Mouse (Mus musculus): ENCODE data around the gene Tardbp. TPM values are rescaled to one million over a fixed set of nuclear protein-coding genes. Genes with fewer than 3 reads are reported as not detected.

The Tardbp gene
- total RNA-seq, 1 experiment, result 259 TPM

GRCm38 (mm10) chr4:148610631-148611364 is 16.0 kb downstream of the Tardbp start:
- Histone ChIP-seq H3K4me3 (ENCODE audit: insufficient read depth in 1 of 2, low read depth in 1 of 2, low read length in 2 of 2, poor library complexity in 1 of 2, severe bottlenecking in 1 of 2) (no peak overlapping the region), H3K9me3 (ENCODE audit: control insufficient read depth, insufficient read depth, low read depth, low read length) (no peaks in the 10 kb centered on the region), H3K27ac (ENCODE audit: insufficient read depth, low read depth, low read length, poor library complexity, severe bottlenecking) (no peak overlapping the region), H3K4me1 (ENCODE audit: control insufficient read depth in 2 of 2, insufficient read depth in 2 of 2, low read length in 2 of 2, poor library complexity in 1 of 2) (peaks cover 4 to 5% of the 10 kb centered on the region in 2 experiments), H3K9ac (ENCODE audit: insufficient read depth, low read depth, low read length, poor library complexity, severe bottlenecking) (no peak overlapping the region), H3K36me3 (ENCODE audit: control insufficient read depth, insufficient read depth, low read length, poor library complexity, severe bottlenecking) (peaks cover 14% of the 10 kb centered on the region; the same call in 1 of the 2 replicates)
- in situ Hi-C loops (cut with MboI; ENCODE audit: low sequenced_read_pairs in 2 of 2, unreplicated experiment in 2 of 2), result no loop called here
- TF ChIP-seq HCFC1 (IDR thresholded peaks at IDR 0.05; ENCODE audit: borderline replicate concordance, insufficient read depth, low read length) (no peak), ZNF384 (IDR thresholded peaks at IDR 0.05; ENCODE audit: low read depth, low read length) (no peak), ZC3H11A (IDR thresholded peaks at IDR 0.05; ENCODE audit: borderline replicate concordance, low read depth, low read length) (no peak), MAFK (IDR thresholded peaks at IDR 0.05; ENCODE audit: insufficient read depth, low read depth, low read length) (no peak), CHD2 (IDR thresholded peaks at IDR 0.05; ENCODE audit: low read depth, low read length) (0 out of 2 replicates have a peak, but pooled peaks have one; percentile 58)
- DNase-seq (ENCODE audit: low read depth, low spot score), result no peak

DNA sequence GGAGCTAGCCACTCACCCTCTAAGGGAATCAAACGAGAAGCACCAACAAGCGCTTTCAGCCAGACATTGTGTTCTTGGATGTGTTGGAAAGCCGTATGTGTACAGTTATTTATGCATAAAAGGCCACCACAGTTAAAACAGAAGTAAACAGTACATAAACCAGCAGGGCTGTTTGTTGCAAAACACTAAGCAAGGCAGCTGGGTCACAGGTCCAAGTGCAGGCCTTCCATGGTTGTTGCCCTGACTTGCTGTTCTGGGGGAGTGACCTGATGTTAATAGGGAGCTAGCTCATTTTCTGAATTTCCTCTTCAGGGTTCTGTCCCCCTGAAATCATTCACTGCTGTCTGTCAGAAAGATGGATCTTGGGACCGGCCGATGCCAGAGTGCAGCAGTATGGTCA is 17.0 kb downstream of the Tardbp start:
- H3K4me1 ChIP-seq (ENCODE audit: control insufficient read depth in 2 of 2, insufficient read depth in 2 of 2, low read length in 2 of 2, poor library complexity in 1 of 2), result peaks cover 3 to 7% of the 10 kb centered on the region in 2 experiments
- in situ Hi-C loops (cut with MboI; ENCODE audit: low sequenced_read_pairs in 2 of 2, unreplicated experiment in 2 of 2), result loop anchor here in 1 of 2 experiments (10.0 kb wide), 1 partner anchor 435 kb away; no protein-coding TSS in a partner anchor
- H3K27ac ChIP-seq (ENCODE audit: insufficient read depth, low read depth, low read length, poor library complexity, severe bottlenecking), result no peak overlapping the region
- no peak overlapping the region for H3K4me3 ChIP-seq (ENCODE audit: insufficient read depth in 1 of 2, low read depth in 1 of 2, low read length in 2 of 2, poor library complexity in 1 of 2, severe bottlenecking in 1 of 2)
- H3K9ac ChIP-seq (ENCODE audit: insufficient read depth, low read depth, low read length, poor library complexity, severe bottlenecking), result no peak overlapping the region
- H3K36me3 ChIP-seq (ENCODE audit: control insufficient read depth, insufficient read depth, low read length, poor library complexity, severe bottlenecking), result peaks cover 7% of the 10 kb centered on the region; the same call in 1 of the 2 replicates
- TF ChIP-seq ZC3H11A (IDR thresholded peaks at IDR 0.05; ENCODE audit: borderline replicate concordance, low read depth, low read length) (no peak), CHD2 (IDR thresholded peaks at IDR 0.05; ENCODE audit: low read depth, low read length) (no peak), HCFC1 (IDR thresholded peaks at IDR 0.05; ENCODE audit: borderline replicate concordance, insufficient read depth, low read length) (no peak), MAFK (IDR thresholded peaks at IDR 0.05; ENCODE audit: insufficient read depth, low read depth, low read length) (no peak), ZNF384 (IDR thresholded peaks at IDR 0.05; ENCODE audit: low read depth, low read length) (no peak)
- no peaks in the 10 kb centered on the region for H3K9me3 ChIP-seq (ENCODE audit: control insufficient read depth, insufficient read depth, low read depth, low read length)
- DNase-seq (ENCODE audit: low read depth, low spot score), result no peak

DNA sequence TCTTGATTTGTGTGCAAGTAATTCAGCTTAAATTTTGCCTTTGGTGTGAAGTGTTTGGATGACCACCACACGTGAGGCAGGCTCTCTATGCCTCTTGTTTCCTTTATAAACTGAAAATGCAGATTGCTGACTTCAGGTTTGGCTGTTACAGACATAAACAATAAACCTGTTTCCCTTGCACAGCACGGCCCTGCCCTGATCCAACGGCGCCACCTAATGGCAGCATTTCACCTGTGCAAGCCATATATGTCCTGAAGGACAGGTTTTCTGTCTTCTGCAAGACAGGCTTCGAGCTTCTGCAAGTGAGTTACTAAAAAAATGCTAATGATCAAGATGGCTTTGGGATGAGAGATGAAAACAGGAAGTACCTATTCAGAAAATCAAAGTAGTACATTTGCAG is 19.1 kb downstream of the Tardbp start:
- no peak for DNase-seq (ENCODE audit: low read depth, low spot score)
- Histone ChIP-seq H3K36me3 (ENCODE audit: control insufficient read depth, insufficient read depth, low read length, poor library complexity, severe bottlenecking) (0 out of 2 replicates have a peak, but pooled peaks cover 2% of the 10 kb centered on the region), H3K9ac (ENCODE audit: insufficient read depth, low read depth, low read length, poor library complexity, severe bottlenecking) (no peak overlapping the region), H3K9me3 (ENCODE audit: control insufficient read depth, insufficient read depth, low read depth, low read length) (no peaks in the 10 kb centered on the region), H3K4me1 (ENCODE audit: control insufficient read depth in 2 of 2, insufficient read depth in 2 of 2, low read length in 2 of 2, poor library complexity in 1 of 2) (peaks cover 0 to 14% of the 10 kb centered on the region in 2 experiments; a peak in 1 of 4 replicates), H3K27ac (ENCODE audit: insufficient read depth, low read depth, low read length, poor library complexity, severe bottlenecking) (no peak overlapping the region), H3K4me3 (ENCODE audit: insufficient read depth in 1 of 2, low read depth in 1 of 2, low read length in 2 of 2, poor library complexity in 1 of 2, severe bottlenecking in 1 of 2) (no peak overlapping the region)
- TF ChIP-seq ZC3H11A (IDR thresholded peaks at IDR 0.05; ENCODE audit: borderline replicate concordance, low read depth, low read length) (peak; percentile 51), MAFK (IDR thresholded peaks at IDR 0.05; ENCODE audit: insufficient read depth, low read depth, low read length) (no peak), CHD2 (IDR thresholded peaks at IDR 0.05; ENCODE audit: low read depth, low read length) (0 out of 2 replicates have a peak, but pooled peaks have one; percentile 18)
- in situ Hi-C loops (cut with MboI; ENCODE audit: low sequenced_read_pairs in 2 of 2, unreplicated experiment in 2 of 2), result loop anchor here in 1 of 2 experiments (10.0 kb wide), 1 partner anchor 433 kb away; no protein-coding TSS in a partner anchor

DNA sequence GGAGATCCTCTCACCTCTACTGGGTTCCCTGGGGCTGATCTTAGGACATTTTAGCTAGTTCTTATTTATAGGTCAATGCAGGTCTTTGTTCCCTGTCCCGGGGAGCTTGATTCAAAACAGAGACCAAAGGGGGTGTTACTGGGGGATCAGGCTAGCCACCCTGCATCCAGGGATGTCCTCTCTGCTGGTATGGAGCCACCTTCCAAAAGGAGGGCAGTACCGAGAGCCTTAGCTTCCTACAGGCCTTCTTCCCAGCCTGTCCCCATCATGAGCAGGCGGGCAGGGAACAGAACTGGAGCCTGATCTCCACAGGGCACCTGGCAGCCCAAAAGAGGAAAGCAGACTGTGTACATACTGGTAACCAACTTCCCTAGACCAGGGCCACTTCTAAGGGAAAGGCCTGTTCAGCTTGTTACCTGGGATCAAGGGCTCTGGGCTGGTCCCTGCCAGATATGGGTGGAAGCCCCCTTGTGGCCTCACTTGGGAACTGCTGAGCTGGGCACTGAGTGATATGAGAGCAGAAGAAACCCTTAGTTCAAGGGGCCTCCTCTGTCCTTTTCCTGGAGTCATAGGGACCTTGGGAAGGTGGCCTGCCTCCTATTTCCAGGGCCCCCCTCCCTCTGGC is 22.2 kb downstream of the Tardbp start:
- no peak for DNase-seq (ENCODE audit: low read depth, low spot score)
- no peaks in the 10 kb centered on the region for H3K9me3 ChIP-seq (ENCODE audit: control insufficient read depth, insufficient read depth, low read depth, low read length)
- H3K9ac ChIP-seq (ENCODE audit: insufficient read depth, low read depth, low read length, poor library complexity, severe bottlenecking), result no peak overlapping the region; the same call in 1 of the 2 replicates
- no peaks in the 10 kb centered on the region; the same call in 1 of the 2 replicates for H3K36me3 ChIP-seq (ENCODE audit: control insufficient read depth, insufficient read depth, low read length, poor library complexity, severe bottlenecking)
- no peak overlapping the region for H3K4me3 ChIP-seq (ENCODE audit: insufficient read depth in 1 of 2, low read depth in 1 of 2, low read length in 2 of 2, poor library complexity in 1 of 2, severe bottlenecking in 1 of 2)
- H3K4me1 ChIP-seq (ENCODE audit: control insufficient read depth in 2 of 2, insufficient read depth in 2 of 2, low read length in 2 of 2, poor library complexity in 1 of 2), result peaks cover 3 to 25% of the 10 kb centered on the region in 2 experiments; a peak in 2 of 4 replicates
- H3K27ac ChIP-seq (ENCODE audit: insufficient read depth, low read depth, low read length, poor library complexity, severe bottlenecking), result no peak overlapping the region
- in situ Hi-C loops (cut with MboI; ENCODE audit: low sequenced_read_pairs in 2 of 2, unreplicated experiment in 2 of 2), result loop anchor here in 1 of 2 experiments (10.0 kb wide), 1 partner anchor 430 kb away; no protein-coding TSS in a partner anchor
- TF ChIP-seq MAFK (IDR thresholded peaks at IDR 0.05; ENCODE audit: insufficient read depth, low read depth, low read length) (0 out of 2 replicates have a peak, but pooled peaks have one; percentile 47), CHD2 (IDR thresholded peaks at IDR 0.05; ENCODE audit: low read depth, low read length) (no peak), HCFC1 (IDR thresholded peaks at IDR 0.05; ENCODE audit: borderline replicate concordance, insufficient read depth, low read length) (no peak)

Measured in ES-E14 (cell line).